Mouse (Mus musculus) CD4-positive helper T cell, adult 2 months (primary cell): ENCODE data around the gene Ift43.

Experiments
- DNase-seq: peaks from one replicate; pipeline ENCODE4 v3.0.0-alpha.2; 2012; ENCODE audit warnings: low read depth, missing footprints, low spot score

Gene Ift43

GRCm38 (mm10) chr12:86173314-86173713 is 91.0 kb downstream of the Ift43 start:
- no peak for DNase-seq

DNA sequence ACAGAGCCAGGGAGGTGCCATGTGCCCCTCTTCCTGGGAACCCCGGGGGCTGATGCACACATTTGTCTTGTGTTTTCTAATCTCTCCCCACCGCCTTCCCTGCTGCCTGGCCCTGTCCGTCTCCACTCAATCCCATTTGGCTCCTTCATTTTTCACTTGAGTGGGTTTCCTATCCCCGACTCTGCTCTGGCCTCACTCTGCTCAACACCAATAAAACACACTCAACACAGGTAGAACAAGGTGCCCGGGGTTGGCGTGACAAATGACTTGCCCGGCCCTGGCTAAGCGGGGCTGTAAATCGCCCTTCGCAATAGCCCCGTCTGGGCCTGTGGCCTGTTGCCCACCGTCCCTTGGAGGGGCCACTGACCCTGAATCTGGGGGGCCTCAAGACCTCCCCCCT is 92.0 kb downstream of the Ift43 start:
- no peak for DNase-seq

DNA sequence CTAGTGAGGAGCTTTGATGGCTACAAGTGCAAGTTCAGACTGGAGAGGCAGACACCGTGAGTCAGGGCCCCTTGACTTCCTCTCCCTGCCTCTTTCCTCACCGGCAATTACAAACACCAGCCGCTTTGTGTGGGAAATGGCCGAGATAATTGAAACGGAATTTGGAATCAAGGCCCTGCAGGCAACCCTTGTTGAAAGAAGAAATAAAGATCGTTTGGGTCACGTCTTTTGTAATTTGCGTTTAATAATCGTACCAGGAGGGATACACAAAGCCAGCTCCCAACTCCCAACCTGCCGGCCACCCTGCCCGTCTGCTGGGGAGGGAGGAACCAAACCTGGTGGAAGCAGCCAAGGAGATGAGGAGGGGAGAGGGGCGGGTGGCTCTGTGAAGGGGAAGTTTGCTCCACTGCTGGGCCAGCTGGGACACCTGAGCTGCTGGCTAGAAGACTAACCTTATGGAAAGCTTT is 93.2 kb downstream of the Ift43 start:
- no peak for DNase-seq

DNA sequence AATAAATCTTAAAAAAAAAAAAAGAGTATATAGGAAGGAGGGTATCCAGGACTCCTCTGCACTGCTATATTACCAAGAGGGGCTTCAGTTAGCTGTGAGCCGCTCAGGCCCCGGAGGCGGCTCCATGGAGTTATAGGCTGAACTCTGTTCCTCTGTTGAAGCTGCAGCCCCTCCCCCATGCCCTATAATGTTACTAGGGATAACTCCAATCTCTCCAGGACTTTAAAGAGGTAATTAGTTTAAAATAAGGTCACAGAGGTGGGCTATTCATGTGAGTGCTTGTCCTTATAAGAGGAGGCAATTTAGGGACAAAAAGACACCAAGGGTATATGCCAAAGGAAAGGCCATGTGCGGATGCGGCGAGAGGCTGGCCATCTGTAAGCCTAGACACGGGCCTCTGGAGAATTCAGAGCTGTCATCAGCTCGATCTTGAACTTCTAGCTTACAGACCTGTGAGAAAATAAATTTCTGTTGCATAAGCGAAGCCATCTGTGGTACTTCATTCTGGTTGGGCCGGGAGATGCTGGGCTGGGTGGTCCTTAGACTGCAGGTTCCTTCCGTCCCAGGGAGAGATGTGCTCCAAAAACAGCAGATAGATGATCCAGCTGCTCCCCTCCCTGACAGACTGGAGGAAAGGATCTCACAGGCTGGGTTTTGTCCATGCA is 94.5 kb downstream of the Ift43 start:
- DNase-seq: no peak

DNA sequence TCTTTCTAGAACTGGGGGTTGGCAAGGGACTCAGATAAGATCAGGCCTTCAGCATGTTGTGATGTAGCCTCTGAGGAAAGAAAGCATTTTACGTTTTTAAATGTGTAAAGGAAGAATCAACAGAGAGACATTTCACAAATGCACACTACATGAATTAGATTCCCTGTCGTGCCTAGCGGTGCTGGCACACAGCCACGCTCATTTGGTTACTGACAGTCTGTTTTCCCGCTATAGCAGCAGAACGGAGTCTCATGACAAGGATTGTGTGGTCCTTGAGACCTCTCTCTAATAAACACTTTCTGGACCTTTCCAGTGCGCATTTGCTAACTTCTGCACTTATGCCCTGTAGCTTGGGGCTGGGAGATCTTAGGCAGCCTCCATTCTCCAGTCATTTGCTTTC is 96.9 kb downstream of the Ift43 start:
- DNase-seq: no peak

- DNase-seq: no peak
Observed at GRCm38 (mm10) chr12:86181320-86181751, 99.0 kb downstream of the Ift43 start.

- peak; percentile 13 for DNase-seq
Observed at GRCm38 (mm10) chr12:86181879-86182278, 99.5 kb downstream of the Ift43 start.

- DNase-seq: no peak
Observed at GRCm38 (mm10) chr12:86182414-86182813, 100.1 kb downstream of the Ift43 start.

DNA sequence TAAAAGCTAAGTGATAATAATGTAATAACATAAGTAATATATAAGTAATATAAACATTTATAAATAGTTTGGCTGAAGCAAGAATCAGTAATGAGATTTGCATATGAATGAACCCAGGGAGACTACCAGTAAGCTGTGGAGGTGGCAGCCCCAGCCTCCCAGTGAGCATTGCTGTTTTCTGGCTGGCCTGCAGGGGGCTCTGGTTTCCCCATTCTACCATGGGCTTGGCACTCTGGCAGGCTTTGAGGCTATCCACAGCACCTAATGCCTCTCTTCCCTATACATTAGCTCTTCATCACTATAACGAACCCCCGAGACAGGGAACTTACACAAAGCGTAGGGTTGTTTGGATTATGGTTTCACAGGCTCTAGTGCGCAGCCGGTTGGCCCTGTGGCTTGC is 105.8 kb downstream of the Ift43 start:
- no peak for DNase-seq

DNA sequence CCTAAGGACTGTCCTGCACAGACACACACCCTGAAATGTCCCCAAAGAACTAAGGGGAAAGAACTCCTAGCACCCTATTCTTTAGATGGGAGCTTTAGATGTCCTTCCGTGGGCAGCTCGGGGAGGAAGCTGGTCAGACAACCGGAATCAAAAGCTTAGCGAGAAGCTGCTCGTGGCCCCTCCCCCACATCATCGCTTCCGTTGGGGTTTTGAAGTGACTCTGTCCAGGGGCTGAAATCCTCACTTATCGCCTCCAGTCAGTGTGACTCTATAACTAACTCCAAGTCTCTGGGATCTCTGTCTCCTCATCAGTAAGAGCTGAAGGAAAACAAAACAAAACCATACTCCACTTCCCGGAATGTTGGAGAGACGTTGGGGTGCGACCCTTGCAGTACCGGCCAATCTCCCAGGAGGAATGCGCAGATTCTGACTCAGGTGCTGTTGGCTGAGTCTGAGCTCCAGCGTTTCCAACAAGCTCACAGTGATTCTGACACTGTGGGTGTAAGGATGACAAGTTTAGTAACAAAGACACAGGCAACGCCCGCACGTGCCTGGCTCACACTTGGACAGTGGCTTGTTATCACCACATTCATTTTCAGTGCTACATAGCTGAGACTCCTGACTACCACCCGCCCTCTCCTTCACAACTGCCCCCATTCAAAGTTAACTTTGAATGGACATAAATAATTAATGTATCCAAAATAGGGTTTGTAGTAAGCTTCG is 107.4 kb downstream of the Ift43 start:
- DNase-seq: no peak

DNA sequence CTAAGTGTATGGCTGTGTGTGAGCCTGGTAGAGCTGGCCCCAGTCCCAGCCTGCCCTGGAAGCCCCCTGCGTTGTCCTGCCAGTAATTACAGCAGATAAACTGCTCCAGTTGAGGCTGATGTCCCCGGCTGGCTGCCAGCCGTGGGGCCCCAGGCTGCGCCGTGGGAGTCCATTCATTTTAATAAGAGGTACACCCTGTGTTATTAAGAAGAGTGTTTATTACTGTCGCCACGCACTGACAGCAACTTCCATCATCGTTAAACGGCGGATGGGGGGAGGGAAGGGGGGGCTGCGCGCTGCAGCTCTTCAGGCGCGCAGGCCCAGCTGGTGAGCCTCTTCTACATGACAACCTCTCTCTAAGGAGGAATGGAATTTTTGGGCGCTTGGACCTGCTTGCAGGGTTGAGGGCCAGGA is 109.7 kb downstream of the Ift43 start:
- DNase-seq: no peak

DNA sequence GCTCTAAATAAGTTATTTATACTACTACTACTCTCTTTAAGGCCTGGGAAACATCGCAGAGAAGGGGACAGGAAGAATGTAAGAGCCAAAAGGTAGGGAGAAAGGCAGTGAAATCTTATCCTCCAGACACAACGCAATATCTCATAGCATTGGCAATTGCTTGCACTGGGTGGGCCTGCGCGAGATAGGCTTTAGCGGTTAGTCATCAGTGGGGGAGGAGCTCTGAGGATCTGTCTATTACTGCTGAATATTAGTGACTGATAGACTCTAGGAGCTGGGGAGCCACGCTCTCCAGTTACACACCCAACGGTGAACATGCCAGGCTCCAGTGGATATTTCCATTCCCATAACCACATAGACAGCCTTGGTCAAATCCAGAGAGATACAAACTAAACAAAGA is 114.6 kb downstream of the Ift43 start:
- no peak for DNase-seq

GRCm38 (mm10) chr12:86203443-86204057 is 121.2 kb downstream of the Ift43 start:
- no peak for DNase-seq

GRCm38 (mm10) chr12:86211099-86211520 is 128.8 kb downstream of the Ift43 start:
- DNase-seq: no peak
